Comparison of ENCODE assay signal across 18 mouse cellular contexts in genomic region chr5:19247266-19247665, GRCm38 (mm10).
"Had no signal": no experiment of that assay in that cellular context is flagged by ENCODE, and none has a peak within 500 bp of the region (broad histone marks: within the 10 kb centered on the region; RNA-seq: fewer than 3 reads in every experiment).

No protein-coding gene starts in this region.

- H3K9me3 ChIP-seq: midbrain, embryonic 10.5 days; midbrain, embryonic 12.5 days; neural tube, embryonic 13.5 days; neural tube, embryonic 15.5 days had no signal

- H3K27me3 ChIP-seq: midbrain, embryonic 12.5 days; neural tube, embryonic 13.5 days; neural tube, embryonic 15.5 days had no signal

- H3K4me3 ChIP-seq: midbrain, embryonic 10.5 days; midbrain, embryonic 12.5 days; myocyte; neural tube, embryonic 13.5 days; neural tube, embryonic 15.5 days had no signal

- H3K4me1 ChIP-seq: midbrain, embryonic 10.5 days; midbrain, embryonic 12.5 days; neural tube, embryonic 13.5 days; neural tube, embryonic 15.5 days had no signal

- H3K9ac ChIP-seq: lung, embryonic 14.5 days; midbrain, embryonic 12.5 days; neural tube, embryonic 13.5 days; neural tube, embryonic 15.5 days had no signal

- ATAC-seq: midbrain, embryonic 16.5 days had no signal

- H3K36me3 ChIP-seq: midbrain, embryonic 10.5 days; midbrain, embryonic 12.5 days; neural tube, embryonic 13.5 days; neural tube, embryonic 15.5 days had no signal

- DNase-seq: lung, embryonic 14.5 days; lung, postnatal 10 days; lung, postnatal 4 days; midbrain, embryonic 14.5 days; retina, postnatal 1 day; right cerebral cortex, adult 18-20 months; right cerebral cortex, postnatal 25 days; right cerebral cortex, postnatal 4 days; spleen, adult 18-20 months; thymus, adult 18-20 months; thymus, postnatal 14 days; thymus, postnatal 36 days had no signal

- H3K4me2 ChIP-seq: lung, embryonic 14.5 days; midbrain, embryonic 12.5 days; neural tube, embryonic 13.5 days; neural tube, embryonic 15.5 days had no signal

- H3K27ac ChIP-seq: midbrain, embryonic 10.5 days; midbrain, embryonic 12.5 days; neural tube, embryonic 13.5 days; neural tube, embryonic 15.5 days had no signal
